Mouse (Mus musculus): ENCODE data around the gene Trim66.

The Trim66 gene

GRCm38 (mm10) chr7:109456563-109456962, 51.4 kb downstream of the Trim66 start:
- DNase-seq (ENCODE audit: extremely low spot score, low read depth, low spot score): no peak

GRCm38 (mm10) chr7:109455748-109456147, 52.2 kb downstream of the Trim66 start:
- no peak for DNase-seq (ENCODE audit: extremely low spot score, low read depth, low spot score)

GRCm38 (mm10) chr7:109454856-109455255, 53.1 kb downstream of the Trim66 start:
- no peak for DNase-seq (ENCODE audit: extremely low spot score, low read depth, low spot score)

- no peak for DNase-seq (ENCODE audit: extremely low spot score, low read depth, low spot score)
Measured at GRCm38 (mm10) chr7:109448060-109448459, 59.9 kb downstream of the Trim66 start.

- DNase-seq (ENCODE audit: extremely low spot score, low read depth, low spot score): no peak
Measured at GRCm38 (mm10) chr7:109445012-109445411, 62.9 kb downstream of the Trim66 start.

- DNase-seq (ENCODE audit: extremely low spot score, low read depth, low spot score): no peak
Measured at GRCm38 (mm10) chr7:109442739-109443138, 65.2 kb downstream of the Trim66 start.

GRCm38 (mm10) chr7:109440697-109441269, 67.2 kb downstream of the Trim66 start:
- no peak for DNase-seq (ENCODE audit: extremely low spot score, low read depth, low spot score)

GRCm38 (mm10) chr7:109438781-109439591, 68.9 kb downstream of the Trim66 start, which contains the start of gene Stk33:
Gene Stk33 (minus strand): TSS chr7:109439081.
- DNase-seq (ENCODE audit: extremely low spot score, low read depth, low spot score): no peak

GRCm38 (mm10) chr7:109424422-109425159, 83.3 kb downstream of the Trim66 start:
- DNase-seq (ENCODE audit: extremely low spot score, low read depth, low spot score): no peak

GRCm38 (mm10) chr7:109422803-109423202, 85.1 kb downstream of the Trim66 start:
- no peak for DNase-seq (ENCODE audit: extremely low spot score, low read depth, low spot score)

GRCm38 (mm10) chr7:109405491-109405890, 102.4 kb downstream of the Trim66 start:
- no peak for DNase-seq (ENCODE audit: extremely low spot score, low read depth, low spot score)

GRCm38 (mm10) chr7:109399299-109399698, 108.6 kb downstream of the Trim66 start:
- no peak for DNase-seq (ENCODE audit: extremely low spot score, low read depth, low spot score)

Measured in hindlimb bud, embryonic 11.5 days (tissue).